Mouse (Mus musculus) heart, embryonic 16.5 days (tissue): ENCODE data around the gene Ak5. TPM values are rescaled to one million over a fixed set of nuclear protein-coding genes. Genes with fewer than 3 reads are reported as not detected.
"Not testable (repeated sequence)": the region's sequence is repeated elsewhere in the genome, so short reads cannot be mapped to it uniquely, and the experiment has no call there.

Experiments used
- ATAC-seq: fragments of 200-750 bp; cut with Nextera tagmentation; replicated peaks from 2 replicates; pipeline ENCODE4 v1.8.0; 2017; ENCODE audit warnings: moderate number of reproducible peaks; ENCODE audit not compliant: insufficient read depth, low FRiP score; ENCODE audit errors: extremely low read depth
- H3K27ac ChIP-seq: fragments of 300-500 bp; sonication (generic); 2 replicates; pipeline ENCODE4 v1.5.1; 2014; ENCODE audit warnings: mild to moderate bottlenecking, low read length, control low read depth, moderate library complexity
- H3K27me3 ChIP-seq: fragments of 300-500 bp; sonication (generic); 2 replicates; pipeline ENCODE4 v1.6.1; 2014; ENCODE audit warnings: low read length, mixed read lengths; ENCODE audit not compliant: control insufficient read depth, insufficient read depth
- H3K36me3 ChIP-seq: fragments of 300-500 bp; sonication (generic); 2 replicates; pipeline ENCODE4 v1.6.1; 2014; ENCODE audit not compliant: control insufficient read depth, insufficient read depth
- H3K4me1 ChIP-seq: fragments of 300-500 bp; sonication (generic); 2 replicates; pipeline ENCODE4 v1.6.1; 2014; ENCODE audit warnings: low read length, mixed read lengths; ENCODE audit not compliant: control insufficient read depth, insufficient read depth
- H3K4me2 ChIP-seq: fragments of 300-500 bp; sonication (generic); 2 replicates; pipeline ENCODE4 v1.6.1; 2014; ENCODE audit warnings: low read depth, mild to moderate bottlenecking, control low read depth, low read length
- H3K4me3 ChIP-seq: fragments of 300-500 bp; sonication (generic); 2 replicates; pipeline ENCODE4 v1.5.1; 2014; ENCODE audit warnings: mild to moderate bottlenecking, control low read depth, low read length
- H3K9ac ChIP-seq: fragments of 300-500 bp; sonication (generic); 2 replicates; pipeline ENCODE4 v1.6.1; 2014; ENCODE audit warnings: low read length, control low read depth
- H3K9me3 ChIP-seq: fragments of 300-500 bp; sonication (generic); replicated peaks from 2 replicates; pipeline ENCODE4 v1.6.1; 2016; ENCODE audit warnings: low read length; ENCODE audit not compliant: control insufficient read depth
- WGBS: fragments of 180-500 bp; shearing (Covaris S2); extraction: QIAGEN DNeasy Blood & Tissue Kit; methylation state at CpG from one replicate; pipeline ENCODE4 v1.1.7; 2014; 5-methylcytosine and 5-hydroxymethylcytosine counted together
- polyA plus RNA-seq: library from polyadenylated mRNA; unstranded; fragments of >200 nt; fragmentation: Nextera tagmentation; extraction: Ambion mirVana; gene quantifications from 2 replicates; pipeline ENCODE4 v1.2.1, GENCODE M21; 2015

The Ak5 gene
- polyA plus RNA-seq: 0.46 and 1.4 TPM in 2 replicates

DNA sequence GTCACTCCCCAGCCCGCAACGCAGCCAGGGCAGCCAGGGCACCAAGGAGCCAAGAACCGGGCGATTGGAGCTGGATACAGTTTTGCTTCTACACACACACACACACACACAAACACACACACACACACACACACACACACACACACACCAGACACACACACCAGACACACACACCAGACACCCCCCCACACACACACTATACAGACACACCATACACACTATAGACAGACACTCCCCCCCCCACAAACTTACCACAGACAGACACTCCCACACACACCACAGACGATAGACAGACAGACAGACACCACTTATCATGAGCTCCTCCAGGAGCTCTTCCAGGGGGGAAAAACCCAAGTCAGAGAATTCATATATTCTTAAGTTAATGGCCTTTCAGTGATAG, at the start of gene Ak5:
Gene Ak5 (minus strand): TSS at position 122 of the 400 bp plus-strand sequence.
- peak within 1 kb of the TSS; percentile 89 for H3K4me2 ChIP-seq
- no peak for ATAC-seq
- H3K27me3 ChIP-seq: peaks cover 32% of the 10 kb centered on the region
- H3K4me3 ChIP-seq: peak within 1 kb of the TSS; percentile 55
- H3K9me3 ChIP-seq: no peaks in the 10 kb centered on the region
- H3K36me3 ChIP-seq: no peaks in the 10 kb centered on the region
- peak within 1 kb of the TSS; percentile 27; the same call in 1 of the 2 replicates for H3K9ac ChIP-seq
- WGBS: 7% methylated on average over 2 of the region's 5 CpGs
- no peak within 1 kb of the TSS for H3K27ac ChIP-seq
- H3K4me1 ChIP-seq: peaks cover 6% of the 10 kb centered on the region

DNA sequence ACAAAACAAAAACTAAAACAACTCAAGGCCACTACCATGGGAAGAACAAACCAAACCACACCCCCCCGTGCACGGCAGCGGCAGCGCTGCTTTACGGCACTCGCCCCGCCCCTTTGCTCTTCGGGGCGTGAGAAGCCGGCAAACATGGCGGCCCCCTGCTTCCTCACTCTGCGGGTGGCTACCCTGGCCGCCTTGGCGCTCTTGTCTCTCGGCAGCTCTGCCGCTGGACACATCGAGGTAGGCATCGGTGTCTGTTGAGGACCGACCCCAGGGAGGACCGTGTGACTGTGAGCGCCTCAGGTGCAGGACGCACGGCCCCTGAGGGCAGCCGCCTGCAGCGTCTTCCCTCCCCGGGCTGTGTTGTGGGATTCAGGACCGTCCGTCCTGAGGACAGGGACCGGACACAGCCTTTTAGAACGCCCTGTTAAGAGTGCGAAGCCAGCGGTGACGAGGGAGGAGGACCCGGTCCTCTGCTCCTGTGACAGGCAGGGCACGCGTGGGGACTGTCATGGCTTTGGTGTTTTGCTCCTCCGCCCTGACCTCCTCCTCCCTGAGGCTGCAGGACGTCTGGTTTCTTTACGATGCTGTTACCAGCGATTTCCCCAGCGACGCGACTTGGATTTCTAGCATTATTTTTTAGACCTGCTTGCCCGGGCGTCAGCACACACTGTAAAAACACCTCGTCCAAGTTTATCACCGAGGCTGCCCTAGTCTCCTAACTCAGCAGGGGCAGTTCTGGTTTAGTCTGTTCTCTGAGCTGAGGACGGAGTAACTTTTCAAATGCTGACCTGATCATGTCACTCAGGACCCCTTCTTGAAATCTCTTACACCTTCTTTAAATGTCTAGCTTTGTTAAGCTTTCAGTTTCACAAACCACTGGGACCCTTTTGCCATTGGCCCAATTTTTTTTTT, 46.1 kb upstream of the Ak5 start, which contains the start of gene Pigk:
Gene Pigk (plus strand): TSS at position 110 of the 912 bp plus-strand sequence.
- Histone ChIP-seq H3K4me2 (peak within 1 kb of the TSS; percentile 91), H3K27me3 (no peaks in the 10 kb centered on the region), H3K9ac (peak within 1 kb of the TSS; percentile 91), H3K4me1 (peaks cover 6% of the 10 kb centered on the region), H3K4me3 (peak within 1 kb of the TSS; percentile 95), H3K36me3 (no peaks in the 10 kb centered on the region), H3K27ac (peak within 1 kb of the TSS; percentile 72), H3K9me3 (no peaks in the 10 kb centered on the region)
- WGBS: 1% methylated on average over 48 of the region's 48 CpGs
- peak; percentile 85 for ATAC-seq

DNA sequence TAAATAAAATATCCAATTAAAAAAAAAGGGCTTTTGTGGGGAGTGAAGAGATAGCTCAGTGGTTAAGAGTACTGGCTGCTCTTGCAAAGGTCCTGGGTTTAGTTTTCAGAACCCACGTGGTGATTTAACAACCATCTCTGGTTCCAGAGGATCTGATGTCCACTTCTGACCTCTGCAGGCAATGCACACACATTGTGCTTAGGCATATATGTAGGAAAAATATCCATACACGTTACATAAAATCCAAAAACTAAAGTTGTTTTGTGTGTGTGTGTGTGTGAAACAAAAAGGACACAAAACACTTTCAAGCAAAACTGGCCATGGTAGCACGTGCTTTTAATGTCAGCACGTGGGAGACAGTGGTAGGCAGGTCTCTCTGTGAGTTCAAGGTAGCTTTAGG, 44.8 kb upstream of the Ak5 start:
- Histone ChIP-seq H3K27ac (no peak overlapping the region), H3K9ac (no peak overlapping the region), H3K4me1 (peaks cover 6% of the 10 kb centered on the region), H3K4me2 (no peak overlapping the region), H3K36me3 (no peaks in the 10 kb centered on the region), H3K4me3 (no peak overlapping the region), H3K9me3 (no peaks in the 10 kb centered on the region), H3K27me3 (no peaks in the 10 kb centered on the region)
- no peak for ATAC-seq
- WGBS: 60% methylated on average over 4 of the region's 4 CpGs

DNA sequence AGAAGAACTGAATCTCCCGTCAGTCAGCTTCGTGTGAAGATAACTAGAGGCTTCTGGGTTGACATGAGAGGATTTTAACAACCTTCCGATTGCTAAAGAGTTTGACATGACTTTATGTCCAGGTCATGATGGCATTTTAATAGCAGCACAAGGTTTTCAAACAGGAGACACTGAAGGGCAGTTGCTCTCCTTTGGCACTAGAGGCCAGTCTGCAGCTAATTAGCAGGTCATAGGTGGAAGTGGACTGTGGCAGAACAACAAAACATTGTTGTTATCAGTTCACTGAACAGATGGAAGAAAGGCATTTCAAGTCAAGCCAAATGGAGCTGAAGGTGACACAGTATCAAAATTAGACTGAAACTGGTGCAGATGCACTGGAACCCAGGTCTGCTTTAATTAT, 41.8 kb upstream of the Ak5 start:
- Histone ChIP-seq H3K27ac (no peak overlapping the region), H3K4me2 (no peak overlapping the region), H3K4me3 (no peak overlapping the region), H3K27me3 (no peaks in the 10 kb centered on the region), H3K36me3 (no peaks in the 10 kb centered on the region), H3K4me1 (peaks cover 4% of the 10 kb centered on the region), H3K9me3 (no peaks in the 10 kb centered on the region), H3K9ac (no peak overlapping the region)
- ATAC-seq: no peak
- 69% methylated on average over 3 of the region's 3 CpGs for WGBS

DNA sequence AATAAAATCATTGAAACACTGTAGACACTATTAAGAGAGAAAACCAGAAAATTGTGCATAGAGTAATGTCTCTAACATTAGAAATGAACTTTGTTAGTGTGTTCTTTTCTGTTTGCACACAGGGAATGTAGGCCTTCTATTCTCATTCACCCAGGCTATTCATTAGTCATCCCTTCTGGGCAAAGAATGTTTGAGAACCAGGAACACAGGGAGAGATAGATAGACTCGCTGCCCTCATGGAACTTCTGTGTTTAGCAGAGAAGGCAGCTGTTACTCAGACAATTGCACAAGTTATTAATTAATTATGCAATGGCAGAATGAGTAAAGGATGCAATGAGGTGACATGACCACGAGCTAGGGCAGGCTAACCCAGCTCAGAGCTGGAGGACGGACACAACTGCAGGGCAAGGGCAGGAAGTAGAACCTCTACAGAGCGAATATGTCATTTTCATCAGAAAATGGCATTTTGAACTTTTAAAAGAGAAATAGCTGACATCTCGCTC, 39.2 kb upstream of the Ak5 start:
- Histone ChIP-seq H3K36me3 (no peaks in the 10 kb centered on the region), H3K4me3 (no peak overlapping the region), H3K9me3 (no peaks in the 10 kb centered on the region), H3K27ac (no peak overlapping the region), H3K27me3 (no peaks in the 10 kb centered on the region), H3K9ac (no peak overlapping the region), H3K4me2 (no peak overlapping the region), H3K4me1 (no peaks in the 10 kb centered on the region)
- 75% methylated on average over 5 of the region's 5 CpGs for WGBS
- ATAC-seq: no peak

DNA sequence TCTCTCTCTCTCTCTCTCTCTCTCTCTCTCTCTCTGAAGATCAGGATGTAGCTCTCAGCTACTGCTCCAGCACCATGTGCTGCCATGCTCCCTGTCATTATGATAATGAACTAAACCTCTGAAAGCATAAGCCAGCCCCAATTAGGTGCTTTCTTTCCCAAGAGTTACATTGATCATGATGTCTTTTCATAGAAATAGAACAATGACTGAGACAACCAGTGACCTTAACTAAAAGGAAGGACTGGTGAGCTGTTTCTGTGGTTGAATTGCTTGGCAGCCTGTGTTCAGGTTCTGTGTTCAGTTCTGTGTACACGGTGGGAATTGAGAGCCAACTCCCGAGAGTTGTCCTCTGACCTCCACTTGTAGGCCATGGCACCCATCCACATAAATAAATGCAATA, 38.7 kb upstream of the Ak5 start:
- Histone ChIP-seq H3K9me3 (no peaks in the 10 kb centered on the region), H3K9ac (no peak overlapping the region), H3K4me1 (no peaks in the 10 kb centered on the region), H3K4me3 (no peak overlapping the region), H3K36me3 (no peaks in the 10 kb centered on the region), H3K27me3 (no peaks in the 10 kb centered on the region), H3K4me2 (no peak overlapping the region), H3K27ac (no peak overlapping the region)
- no peak for ATAC-seq
- WGBS: 78% methylated on average over 2 of the region's 2 CpGs

DNA sequence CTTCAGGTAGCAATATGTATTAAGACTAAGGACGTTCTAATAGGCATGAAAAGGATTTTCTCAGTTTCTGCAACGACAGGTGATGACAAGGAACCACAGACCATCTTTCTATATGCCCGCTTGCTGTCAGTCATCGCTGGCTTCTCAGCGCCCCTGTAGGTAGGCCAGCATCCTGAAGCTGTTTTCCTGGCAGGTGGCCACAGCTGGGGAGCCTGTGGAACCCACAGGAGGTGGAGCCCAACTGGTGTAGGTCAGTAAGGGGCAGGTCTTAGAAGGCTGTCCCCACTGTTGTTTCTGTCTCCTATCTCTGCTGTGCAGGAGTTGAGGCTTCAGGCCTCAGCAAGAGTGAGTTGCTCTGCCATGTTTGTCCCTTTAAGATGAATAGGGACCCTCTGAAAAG, 37.7 kb upstream of the Ak5 start:
- ATAC-seq: no peak
- Histone ChIP-seq H3K27me3 (no peaks in the 10 kb centered on the region), H3K4me2 (no peak overlapping the region), H3K9ac (no peak overlapping the region), H3K4me1 (no peaks in the 10 kb centered on the region), H3K36me3 (no peaks in the 10 kb centered on the region), H3K4me3 (no peak overlapping the region), H3K27ac (no peak overlapping the region), H3K9me3 (no peaks in the 10 kb centered on the region)
- WGBS: 64% methylated on average over 5 of the region's 5 CpGs

DNA sequence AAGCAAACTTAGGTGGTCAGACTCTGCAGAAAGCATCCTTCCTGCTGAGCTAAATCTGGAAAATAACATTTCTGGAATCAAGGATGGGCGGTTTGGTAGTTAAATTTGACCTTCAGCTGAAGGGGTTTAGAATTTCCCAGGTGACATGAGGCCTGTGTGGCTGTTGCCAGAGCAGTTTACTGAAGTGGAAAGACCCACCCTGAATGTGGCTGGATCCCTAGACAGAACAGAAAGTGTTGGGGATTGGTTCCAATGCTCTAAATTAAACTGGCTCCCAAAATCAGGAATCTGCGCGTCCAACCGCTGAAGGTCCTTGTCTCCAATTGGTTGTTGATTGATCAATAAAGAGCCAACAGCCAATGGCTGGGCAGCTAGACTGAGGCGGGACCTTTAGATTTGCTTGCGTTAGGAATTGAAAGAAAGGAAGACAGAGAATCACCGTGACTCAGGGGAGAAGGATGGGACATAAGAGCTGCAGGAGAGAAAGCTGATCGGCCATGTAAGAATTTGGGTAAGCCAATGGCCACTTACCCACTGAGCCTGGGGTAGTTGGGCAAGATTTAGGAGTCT, 34.2 kb upstream of the Ak5 start:
- H3K9ac ChIP-seq: no peak overlapping the region

DNA sequence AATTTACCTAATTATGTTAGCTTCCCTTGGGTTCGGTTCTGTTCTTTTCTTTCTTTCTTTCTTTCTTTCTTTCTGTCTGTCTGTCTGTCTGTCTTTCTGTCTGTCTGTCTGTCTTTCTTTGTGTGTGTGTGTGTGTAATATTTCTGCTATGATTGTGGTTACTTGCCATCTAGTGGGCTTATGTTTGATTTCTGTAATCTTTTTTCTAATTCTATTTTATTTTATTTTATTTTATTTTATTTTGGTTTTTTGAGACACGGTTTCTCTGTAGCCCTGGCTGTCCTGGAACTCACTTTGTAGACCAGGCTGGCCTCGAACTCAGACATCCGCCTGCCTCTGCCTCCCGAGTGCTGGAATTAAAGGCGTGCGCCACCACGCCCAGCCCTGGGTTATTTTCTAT, 33.4 kb upstream of the Ak5 start:
- H3K9me3 ChIP-seq, H3K27me3 ChIP-seq, H3K36me3 ChIP-seq, H3K4me1 ChIP-seq, H3K4me3 ChIP-seq, H3K4me2 ChIP-seq, H3K27ac ChIP-seq, ATAC-seq, H3K9ac ChIP-seq: not testable (repeated sequence)
- WGBS: 92% methylated on average over 8 of the region's 8 CpGs

More for the DNA sequence above, 34.2 kb upstream of the Ak5 start:
- 0 out of 2 replicates have a peak overlapping the region, but pooled peaks have one; percentile 5 for H3K4me2 ChIP-seq
- H3K9me3 ChIP-seq: no peaks in the 10 kb centered on the region
- no peak overlapping the region for H3K27ac ChIP-seq
- H3K4me1 ChIP-seq: no peaks in the 10 kb centered on the region
- no peak for ATAC-seq
- H3K27me3 ChIP-seq: no peaks in the 10 kb centered on the region
- H3K4me3 ChIP-seq: no peak overlapping the region
- 53% methylated on average over 8 of the region's 8 CpGs for WGBS
- H3K36me3 ChIP-seq: no peaks in the 10 kb centered on the region
